Mouse (Mus musculus) liver, embryonic 14.5 days (tissue): Measurements from ENCODE around the gene Zfp873. TPM values are rescaled to one million over a fixed set of nuclear protein-coding genes. Genes with fewer than 3 reads are reported as not detected.
"Not testable (repeated sequence)": the region's sequence is repeated elsewhere in the genome, so short reads cannot be mapped to it uniquely, and the experiment has no call there.

ENCODE experiments used
- ATAC-seq: fragments of 200-750 bp; cut with Nextera tagmentation; 2 replicates; pipeline ENCODE4 v1.8.0; 2017; ENCODE audit warnings: moderate number of reproducible peaks, mild to moderate bottlenecking, moderate library complexity; ENCODE audit not compliant: insufficient read depth
- DNase-seq, 3 experiments: peaks; one replicate each; pipeline ENCODE4 v3.0.0-alpha.2; 2012 to 2013; ENCODE audit warnings: low read depth in 3 of 3, low spot score in 3 of 3
- H3K27ac ChIP-seq: fragments of 300-500 bp; sonication (generic); 2 replicates; pipeline ENCODE4 v1.5.1; 2014; ENCODE audit warnings: moderate library complexity, mild to moderate bottlenecking, control low read depth, inconsistent platforms
- H3K27me3 ChIP-seq: fragments of 300-500 bp; sonication (generic); 2 replicates; pipeline ENCODE4 v1.6.1; 2014; ENCODE audit warnings: mild to moderate bottlenecking, low read length, moderate library complexity; ENCODE audit not compliant: control insufficient read depth, insufficient read depth
- H3K36me3 ChIP-seq: fragments of 300-500 bp; sonication (generic); replicated peaks from 2 replicates; pipeline ENCODE4 v1.6.1; 2014; ENCODE audit warnings: low read depth; ENCODE audit not compliant: control insufficient read depth, insufficient read depth
- H3K4me1 ChIP-seq, 2 experiments: fragments of 200-500 bp in 1 of 2; fragments of 300-500 bp in 1 of 2; sonication (generic) in 1 of 2; replicated peaks; 2 replicates each; pipeline ENCODE4 v1.6.1; 2012 to 2014; ENCODE audit warnings: antibody characterized with exemption in 1 of 2, inconsistent platforms in 1 of 2, low read length in 1 of 2; ENCODE audit not compliant: control insufficient read depth in 2 of 2, insufficient read depth in 2 of 2
- H3K4me2 ChIP-seq: fragments of 300-500 bp; sonication (generic); 2 replicates; pipeline ENCODE4 v1.6.1; 2014; ENCODE audit warnings: low read depth, mild to moderate bottlenecking, control low read depth, moderate library complexity
- H3K4me3 ChIP-seq, 2 experiments: fragments of 200-500 bp in 1 of 2; fragments of 300-500 bp in 1 of 2; sonication (generic) in 1 of 2; 2 replicates each; pipeline ENCODE4 v1.5.1; 2012 to 2014; ENCODE audit warnings: low read depth in 2 of 2, low read length in 2 of 2, mild to moderate bottlenecking in 2 of 2, control low read depth in 1 of 2, inconsistent platforms in 1 of 2, moderate library complexity in 1 of 2; ENCODE audit not compliant: insufficient read depth in 1 of 2
- H3K9ac ChIP-seq: fragments of 300-500 bp; sonication (generic); replicated peaks from 2 replicates; pipeline ENCODE4 v1.6.1; 2014; ENCODE audit warnings: mild to moderate bottlenecking, control low read depth, moderate library complexity
- H3K9me3 ChIP-seq: fragments of 300-500 bp; sonication (generic); 2 replicates; pipeline ENCODE4 v1.6.1; 2016; ENCODE audit warnings: low read length, mixed read lengths; ENCODE audit not compliant: control insufficient read depth
- CTCF ChIP-seq: IDR thresholded peaks from 2 replicates; pipeline ENCODE4 v1.5.1; 2016; ENCODE audit warnings: antibody characterized with exemption, low read depth, control low read depth
- EP300 ChIP-seq: IDR thresholded peaks from 2 replicates; pipeline ENCODE4 v1.6.1; 2016; ENCODE audit warnings: antibody characterized with exemption, low read depth
- WGBS: fragments of 180-500 bp; shearing (Covaris S2); extraction: QIAGEN DNeasy Blood & Tissue Kit; methylation state at CpG from one replicate; pipeline ENCODE4 v1.1.7; 2014; ENCODE audit not compliant: insufficient replicate concordance; 5-methylcytosine and 5-hydroxymethylcytosine counted together
- polyA plus RNA-seq, 2 experiments: library from polyadenylated mRNA; depleted of rRNA in 1 of 2; stranded (reverse) in 1 of 2; unstranded in 1 of 2; fragments of >200 nt; fragmentation: Nextera tagmentation in 1 of 2; extraction: Ambion mirVana in 1 of 2; gene quantifications; 2 replicates each; pipeline versions ENCODE4 v1.2.1 to v1.2.3; 2012 to 2014

Gene Zfp873
- 0.90 and 1.6 TPM in 2 replicates for polyA plus RNA-seq (2012; rRNA removed)
- polyA plus RNA-seq (2014; fragmentation: Nextera tagmentation; extraction: Ambion mirVana): 1.7 TPM in 2 replicates

DNA sequence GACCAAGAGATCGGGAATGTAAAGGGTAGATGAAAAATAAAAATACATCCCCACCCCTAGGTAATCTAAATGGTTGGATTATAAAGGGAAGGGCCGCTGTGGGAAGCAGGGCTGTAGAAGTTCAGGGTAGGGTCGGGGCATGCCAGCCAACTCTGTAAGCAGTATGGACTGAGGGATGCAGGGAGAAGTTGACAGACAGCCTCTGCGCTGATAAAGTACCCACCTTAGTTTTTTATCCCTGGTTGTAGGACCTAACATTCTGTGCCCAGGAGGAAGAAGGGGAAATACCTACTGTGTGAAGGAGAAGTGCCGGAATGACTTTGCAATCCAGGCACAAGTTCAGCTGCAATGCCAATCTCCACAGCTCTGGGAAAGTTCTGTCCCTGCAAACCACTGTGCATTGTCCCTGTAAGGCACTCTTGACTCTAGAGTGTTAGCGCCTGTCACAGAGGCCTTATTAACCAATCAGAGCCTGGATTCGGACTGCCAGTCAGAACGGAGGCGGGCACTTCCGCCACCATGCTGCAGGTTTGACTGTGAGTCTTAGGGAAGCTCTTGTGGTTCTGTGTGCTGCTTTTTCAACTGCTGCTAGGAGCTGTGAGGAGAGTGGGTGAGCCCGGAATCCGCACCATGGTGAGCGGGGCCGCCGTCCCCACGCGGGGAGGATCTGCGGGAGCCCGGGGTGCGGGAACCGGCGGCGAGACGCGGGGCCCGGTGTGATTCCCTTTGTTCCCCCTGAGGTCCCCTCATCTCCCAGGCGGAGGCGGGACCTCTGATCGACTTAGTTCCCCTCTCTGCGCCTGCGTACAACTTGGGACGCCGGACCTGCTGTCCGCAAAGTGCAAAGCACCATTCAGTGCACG, at the start of gene Zfp873:
Gene Zfp873, plus strand, starts transcription at position 527 of the 863 bp plus-strand sequence.
- TF ChIP-seq CTCF (0 out of 2 replicates have a peak, but pooled peaks have one; percentile 5), EP300 (no peak)
- peak within 1 kb of the TSS; percentile 59 to 77 for H3K4me3 ChIP-seq

DNA sequence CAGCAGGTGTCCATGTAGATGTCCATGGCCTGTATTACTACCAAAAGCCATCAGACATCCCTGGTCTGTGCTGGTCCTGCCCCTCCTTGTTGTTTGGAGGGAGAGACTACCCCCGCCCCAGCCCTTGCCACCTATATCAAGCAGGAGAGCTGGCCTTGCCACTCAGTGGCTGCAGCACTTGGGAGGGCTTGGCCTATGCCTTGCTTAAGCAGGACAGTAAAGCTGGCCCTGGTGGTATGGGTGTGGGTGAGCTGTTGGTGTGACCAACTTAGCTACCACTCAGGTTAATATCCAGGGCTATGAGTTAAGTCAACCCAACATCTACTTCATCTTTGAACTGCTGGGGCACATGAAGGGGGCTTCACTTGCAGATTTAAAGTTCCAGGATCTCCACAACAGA, 44.7 kb upstream of the Zfp873 start:
- not testable (repeated sequence) for ATAC-seq, H3K4me2 ChIP-seq, H3K9ac ChIP-seq, H3K9me3 ChIP-seq, H3K36me3 ChIP-seq, H3K4me3 ChIP-seq, H3K27ac ChIP-seq, H3K4me1 ChIP-seq, H3K27me3 ChIP-seq, DNase-seq
- WGBS: 69% methylated on average over 1 of the region's 1 CpGs

More for the DNA sequence above, at the start of gene Zfp873:
- no peak within 1 kb of the TSS for H3K27ac ChIP-seq
- DNase-seq: peak; percentile 71 to 74 (median 73)
- H3K36me3 ChIP-seq: no peaks in the 10 kb centered on the region
- no peaks in the 10 kb centered on the region; the same call in 1 of the 2 replicates for H3K9me3 ChIP-seq
- H3K4me1 ChIP-seq: peaks cover 0 to 8% of the 10 kb centered on the region in 2 experiments; a peak in 2 of 4 replicates
- no peaks in the 10 kb centered on the region for H3K27me3 ChIP-seq
- peak within 1 kb of the TSS; percentile 65 for H3K4me2 ChIP-seq
- peak; percentile 99 for ATAC-seq
- H3K9ac ChIP-seq: peak within 1 kb of the TSS; percentile 7
- WGBS: 9% methylated on average over 35 of the region's 35 CpGs

DNA sequence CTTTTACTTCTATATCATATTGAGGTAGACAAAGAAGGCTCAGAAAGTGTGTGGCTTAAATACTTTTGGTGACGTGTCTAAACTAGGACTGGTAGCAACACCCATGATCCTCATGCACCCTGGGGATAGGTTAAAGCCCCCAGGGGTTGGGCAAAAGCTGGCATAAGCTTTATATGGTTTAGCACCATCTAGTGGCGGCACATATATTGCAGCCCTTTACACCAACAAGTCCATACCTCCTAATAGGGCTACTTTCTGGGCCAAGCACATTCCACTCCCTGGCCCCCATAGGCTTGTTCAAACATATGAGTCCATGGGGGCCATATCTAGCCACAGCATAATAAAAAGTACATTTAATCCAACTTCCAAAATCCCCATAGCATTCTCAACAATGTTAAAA, 43.1 kb upstream of the Zfp873 start:
- WGBS: 24% methylated on average over 1 of the region's 2 CpGs
- not testable (repeated sequence) for H3K27ac ChIP-seq, H3K4me1 ChIP-seq, H3K9ac ChIP-seq, H3K4me2 ChIP-seq, ATAC-seq, H3K36me3 ChIP-seq, H3K27me3 ChIP-seq, H3K9me3 ChIP-seq, H3K4me3 ChIP-seq
- DNase-seq: peak; percentile 2 to 20 (median 7)
- peak; percentile 50 for TF ChIP-seq CTCF

DNA sequence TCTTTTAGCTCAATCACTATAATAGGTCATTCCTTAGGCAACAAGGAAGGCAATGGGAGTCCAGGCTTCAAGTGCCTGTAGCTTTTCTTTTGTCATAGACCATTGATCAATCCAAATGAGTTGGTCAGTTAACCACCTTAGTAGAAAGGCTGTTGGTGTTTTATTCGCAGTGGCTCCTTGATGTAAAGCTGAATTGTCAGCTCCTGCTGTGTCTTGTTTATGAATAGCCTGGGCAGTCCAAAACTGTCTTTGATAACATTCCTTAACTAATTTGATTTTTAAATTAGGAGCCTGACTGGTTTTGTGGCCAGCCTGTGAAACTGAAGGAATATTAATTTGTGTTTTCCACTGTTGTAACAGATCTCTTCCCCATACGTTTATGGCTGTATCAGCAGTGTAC, 5.7 kb upstream of the Zfp873 start:
- no peaks in the 10 kb centered on the region for H3K9me3 ChIP-seq
- no peaks in the 10 kb centered on the region for H3K27me3 ChIP-seq
- no peak overlapping the region for H3K27ac ChIP-seq
- no peak for TF ChIP-seq EP300
- ATAC-seq: no peak
- DNase-seq: no peak
- H3K4me2 ChIP-seq: no peak overlapping the region
- no peaks in the 10 kb centered on the region for H3K36me3 ChIP-seq
- H3K4me1 ChIP-seq: no peaks in the 10 kb centered on the region
- 51% methylated on average over 2 of the region's 2 CpGs for WGBS
- no peak overlapping the region for H3K4me3 ChIP-seq
- no peak overlapping the region for H3K9ac ChIP-seq

DNA sequence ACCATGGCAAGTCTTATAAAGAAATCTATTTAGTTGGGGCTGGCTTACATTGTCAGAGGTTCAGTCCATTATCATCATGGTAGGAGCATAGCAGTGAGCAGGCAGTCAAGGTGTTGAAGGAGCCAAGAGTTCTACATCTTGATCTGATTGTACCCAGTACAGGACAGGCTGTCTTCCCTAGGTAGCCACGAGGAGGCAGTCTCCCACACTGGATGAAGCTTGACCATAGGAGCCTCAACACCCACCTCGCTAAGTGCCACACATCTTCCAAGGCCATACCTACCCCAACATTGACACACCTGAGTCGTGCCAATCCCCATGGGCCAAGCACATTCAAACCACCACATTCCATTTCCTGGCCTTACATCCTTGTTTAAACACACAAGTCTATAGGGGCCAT, 1.3 kb upstream of the Zfp873 start:
- Histone ChIP-seq H3K4me3 (no peak overlapping the region), H3K9me3 (no peaks in the 10 kb centered on the region), H3K27ac (no peak overlapping the region), H3K9ac (no peak overlapping the region), H3K36me3 (no peaks in the 10 kb centered on the region), H3K4me1 (peaks cover 0 to 8% of the 10 kb centered on the region in 2 experiments; a peak in 2 of 4 replicates), H3K4me2 (no peak overlapping the region), H3K27me3 (no peaks in the 10 kb centered on the region)
- ATAC-seq: no peak
- DNase-seq: no peak
- 53% methylated on average over 3 of the region's 3 CpGs for WGBS
- TF ChIP-seq EP300 (no peak), CTCF (0 out of 2 replicates have a peak, but pooled peaks have one; percentile 2)

DNA sequence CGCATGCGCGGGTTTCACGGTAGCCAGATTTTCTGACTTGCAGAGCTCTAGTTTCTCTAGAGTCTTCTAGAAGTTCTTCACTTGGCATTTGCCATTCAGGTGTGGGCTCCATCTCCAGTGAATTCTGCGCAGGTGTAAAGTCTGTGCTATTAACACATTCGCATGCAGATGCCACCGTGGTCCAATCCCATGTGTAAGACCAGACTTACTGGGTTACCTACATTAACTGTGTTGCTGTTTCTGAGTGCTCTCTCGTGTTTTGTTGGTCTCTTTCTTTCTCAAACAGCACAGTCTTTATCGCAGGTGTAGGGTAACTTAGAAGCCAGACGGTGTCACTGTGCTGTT, 509 bp downstream of the Zfp873 start:
- H3K4me3 ChIP-seq: peak overlapping the region; percentile 59 to 77
- WGBS: 18% methylated on average over 10 of the region's 10 CpGs
- H3K9me3 ChIP-seq, H3K27me3 ChIP-seq, H3K36me3 ChIP-seq, DNase-seq, ATAC-seq, H3K4me1 ChIP-seq, H3K27ac ChIP-seq: not testable (repeated sequence)
- H3K4me2 ChIP-seq: peak overlapping the region; percentile 65
- H3K9ac ChIP-seq: peak overlapping the region; percentile 7

DNA sequence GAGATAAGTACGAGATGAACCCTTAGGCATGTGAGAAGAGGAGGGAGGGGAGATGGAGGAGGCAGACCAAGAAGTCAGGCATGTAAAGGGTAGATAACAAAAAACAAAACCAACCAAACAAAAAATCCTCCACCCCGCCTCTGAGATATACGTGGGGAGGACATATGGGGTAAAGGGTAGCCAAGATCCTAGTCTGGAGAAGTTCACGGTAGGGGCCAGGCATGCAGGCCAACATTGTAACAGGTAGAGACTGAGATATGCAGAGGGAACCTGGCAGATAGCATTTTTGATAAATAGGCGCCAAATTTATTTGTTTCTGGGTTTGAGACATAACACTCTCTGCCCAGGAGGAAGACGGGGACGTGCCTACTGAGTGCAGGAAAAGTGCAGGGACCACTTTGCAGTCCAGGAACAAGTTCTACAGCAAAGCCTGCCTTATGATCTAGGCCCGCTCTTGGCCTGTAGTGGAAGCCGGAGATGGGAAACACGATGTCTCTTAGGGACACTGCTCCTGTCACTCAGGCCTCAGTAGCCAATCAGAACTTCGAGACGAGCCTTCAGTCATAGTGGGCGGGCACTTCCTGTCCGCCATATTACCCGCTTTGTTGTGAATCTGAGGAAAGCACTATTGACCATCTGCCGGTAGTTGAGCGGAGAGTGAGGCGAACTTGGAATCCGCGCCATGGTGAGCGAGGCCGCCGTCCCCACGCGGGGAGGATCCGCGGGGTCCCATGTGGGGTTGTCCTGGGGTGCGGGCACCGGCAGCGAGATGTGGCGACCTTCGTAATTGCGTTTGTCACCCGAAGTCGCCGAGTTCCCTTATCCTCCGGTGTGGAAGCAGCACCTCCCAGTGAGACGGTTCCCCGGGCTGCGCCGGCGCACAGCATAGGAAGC, 35.1 kb downstream of the Zfp873 start, which contains the start of gene BC024063:
Gene BC024063, plus strand, starts transcription at position 626 of the 894 bp plus-strand sequence.
- ATAC-seq (peak; percentile 95), DNase-seq (peak; percentile 59 to 67 (median 66))
- H3K4me3 ChIP-seq: peak within 1 kb of the TSS; percentile 53 to 74
- H3K9ac ChIP-seq, H3K27me3 ChIP-seq, H3K27ac ChIP-seq, H3K9me3 ChIP-seq, H3K36me3 ChIP-seq, H3K4me1 ChIP-seq: not testable (repeated sequence)
- 13% methylated on average over 39 of the region's 42 CpGs for WGBS
- peak within 1 kb of the TSS; percentile 50 for H3K4me2 ChIP-seq
